Mouse (Mus musculus) splenic B cell, adult 2 months (primary cell): ENCODE data around the gene Tmem184a.

Source experiments
- DNase-seq: peaks from one replicate; pipeline ENCODE4 v3.0.0-alpha.2; 2011; ENCODE audit warnings: low read depth, low spot score
- H3K27me3 ChIP-seq: 2 replicates; pipeline ENCODE4 v1.6.1; 2012; ENCODE audit warnings: mild to moderate bottlenecking, low read length, moderate library complexity, mixed read lengths; ENCODE audit not compliant: control insufficient read depth, poor library complexity, insufficient read depth, severe bottlenecking
- H3K36me3 ChIP-seq: 2 replicates; pipeline ENCODE4 v1.6.1; 2012; ENCODE audit warnings: mild to moderate bottlenecking, low read length, moderate library complexity, mixed read lengths; ENCODE audit not compliant: control insufficient read depth, poor library complexity, insufficient read depth, severe bottlenecking

Tmem184a gene

GRCm38 (mm10) chr5:139803601-139804102, 16.1 kb downstream of the Tmem184a start:
- peaks cover 9% of the 10 kb centered on the region for H3K36me3 ChIP-seq

GRCm38 (mm10) chr5:139803165-139803564, 16.6 kb downstream of the Tmem184a start:
- peaks cover 9% of the 10 kb centered on the region for H3K36me3 ChIP-seq
- no peaks in the 10 kb centered on the region for H3K27me3 ChIP-seq
- DNase-seq = no peak

More at GRCm38 (mm10) chr5:139803601-139804102, 16.1 kb downstream of the Tmem184a start:
- H3K27me3 ChIP-seq = no peaks in the 10 kb centered on the region
- DNase-seq = peak; percentile 61

GRCm38 (mm10) chr5:139801880-139802279, 17.8 kb downstream of the Tmem184a start:
- Histone ChIP-seq H3K27me3 (no peaks in the 10 kb centered on the region), H3K36me3 (peaks cover 9% of the 10 kb centered on the region)
- no peak for DNase-seq

- no peak for DNase-seq
Measured at GRCm38 (mm10) chr5:139801231-139801630, 18.5 kb downstream of the Tmem184a start.

GRCm38 (mm10) chr5:139799801-139800590, 19.7 kb downstream of the Tmem184a start:
- Histone ChIP-seq H3K36me3 (peaks cover 9% of the 10 kb centered on the region), H3K27me3 (no peaks in the 10 kb centered on the region)
- DNase-seq = no peak

More at GRCm38 (mm10) chr5:139801231-139801630, 18.5 kb downstream of the Tmem184a start:
- Histone ChIP-seq H3K36me3 (peaks cover 9% of the 10 kb centered on the region), H3K27me3 (no peaks in the 10 kb centered on the region)

GRCm38 (mm10) chr5:139799041-139799440, 20.7 kb downstream of the Tmem184a start:
- Histone ChIP-seq H3K27me3 (no peaks in the 10 kb centered on the region), H3K36me3 (peaks cover 9% of the 10 kb centered on the region)
- no peak for DNase-seq

GRCm38 (mm10) chr5:139798168-139798900, 21.4 kb downstream of the Tmem184a start:
- H3K36me3 ChIP-seq = peaks cover 9% of the 10 kb centered on the region
- H3K27me3 ChIP-seq = no peaks in the 10 kb centered on the region
- DNase-seq = no peak

- Histone ChIP-seq H3K36me3 (peaks cover 9% of the 10 kb centered on the region), H3K27me3 (no peaks in the 10 kb centered on the region)
- no peak for DNase-seq
Measured at GRCm38 (mm10) chr5:139797473-139798167, 22.1 kb downstream of the Tmem184a start.

GRCm38 (mm10) chr5:139796900-139797299, 22.8 kb downstream of the Tmem184a start:
- Histone ChIP-seq H3K36me3 (peaks cover 9% of the 10 kb centered on the region), H3K27me3 (no peaks in the 10 kb centered on the region)
- DNase-seq = no peak

- no peak for DNase-seq
- no peaks in the 10 kb centered on the region for H3K27me3 ChIP-seq
- H3K36me3 ChIP-seq = peaks cover 7% of the 10 kb centered on the region
Measured at GRCm38 (mm10) chr5:139796001-139796620, 23.6 kb downstream of the Tmem184a start.

- no peak for DNase-seq
- Histone ChIP-seq H3K27me3 (no peaks in the 10 kb centered on the region), H3K36me3 (0 out of 2 replicates have a peak, but pooled peaks cover 2% of the 10 kb centered on the region)
Measured at GRCm38 (mm10) chr5:139794938-139795337, 24.8 kb downstream of the Tmem184a start.

GRCm38 (mm10) chr5:139794137-139794536, 25.6 kb downstream of the Tmem184a start:
- H3K27me3 ChIP-seq = no peaks in the 10 kb centered on the region
- no peaks in the 10 kb centered on the region for H3K36me3 ChIP-seq
- DNase-seq = no peak

- no peaks in the 10 kb centered on the region for H3K36me3 ChIP-seq
- no peaks in the 10 kb centered on the region for H3K27me3 ChIP-seq
- peak; percentile 54 for DNase-seq
Measured at GRCm38 (mm10) chr5:139793338-139794089, 26.2 kb downstream of the Tmem184a start.

GRCm38 (mm10) chr5:139792966-139793337, 26.8 kb downstream of the Tmem184a start:
- no peak for DNase-seq
- H3K27me3 ChIP-seq = no peaks in the 10 kb centered on the region
- no peaks in the 10 kb centered on the region for H3K36me3 ChIP-seq
